Mouse (Mus musculus): ENCODE data around the gene Lat2.

DNA sequence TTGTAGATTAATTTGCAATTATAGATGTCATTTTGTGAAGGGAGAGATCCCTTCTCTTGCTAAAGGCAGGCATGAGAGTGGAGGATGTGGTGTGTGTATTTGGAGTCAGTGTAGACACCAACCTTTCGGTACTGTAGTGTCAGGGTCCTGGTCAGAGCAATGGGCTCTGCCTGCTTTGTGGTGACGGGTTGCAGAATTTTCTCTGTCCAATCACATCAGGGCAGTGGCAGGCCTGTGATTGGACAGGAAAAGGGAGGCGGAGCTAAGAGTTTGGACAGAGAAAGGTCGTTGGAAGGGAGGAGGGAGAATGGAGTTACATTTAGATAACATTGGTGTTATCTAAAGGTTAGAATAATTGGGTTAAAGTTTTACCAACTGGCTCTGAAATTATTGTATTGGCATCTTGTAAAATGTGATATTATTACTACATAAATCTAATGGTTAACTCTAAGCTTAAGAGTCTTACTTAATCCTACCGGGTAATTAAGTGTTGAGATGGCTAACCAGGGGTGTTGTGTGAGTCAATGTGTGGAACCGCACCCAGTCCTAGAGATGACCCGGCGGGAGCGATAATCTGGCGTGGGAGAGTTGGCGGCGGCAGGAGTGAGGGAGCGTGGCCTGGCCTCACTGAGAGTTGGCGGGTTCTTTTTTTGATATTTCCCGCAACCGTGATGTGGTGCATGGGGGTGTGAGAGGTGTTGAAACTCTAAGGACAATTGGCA, 54.2 kb downstream of the Lat2 start:
- TF ChIP-seq CTCF (IDR thresholded peaks at IDR 0.05; ENCODE audit: low read depth): no peak
- TF ChIP-seq EP300 (IDR thresholded peaks at IDR 0.05; ENCODE audit: low read depth): no peak

All from heart, postnatal 0 days (tissue).